Mouse (Mus musculus) large intestine, adult 2 months (tissue): ENCODE measurements around the gene Arhgap15. TPM values are rescaled to one million over a fixed set of nuclear protein-coding genes. Genes with fewer than 3 reads are reported as not detected.

Experiments used
- DNase-seq: peaks from one replicate; pipeline ENCODE4 v3.0.0-alpha.2; 2012; ENCODE audit warnings: low read depth, low spot score
- WGBS: fragments of 180-500 bp; shearing (Covaris S2); methylation state at CpG from one replicate; pipeline ENCODE4 v1.1.7; 2018; 5-methylcytosine and 5-hydroxymethylcytosine counted together
- polyA plus RNA-seq: library from polyadenylated mRNA; depleted of rRNA; stranded (reverse); fragments of >200 nt; gene quantifications from 2 replicates; pipeline ENCODE4 v1.2.3, GENCODE M21; 2012

Gene Arhgap15
- polyA plus RNA-seq, 1 experiment: 0.76 TPM

DNA sequence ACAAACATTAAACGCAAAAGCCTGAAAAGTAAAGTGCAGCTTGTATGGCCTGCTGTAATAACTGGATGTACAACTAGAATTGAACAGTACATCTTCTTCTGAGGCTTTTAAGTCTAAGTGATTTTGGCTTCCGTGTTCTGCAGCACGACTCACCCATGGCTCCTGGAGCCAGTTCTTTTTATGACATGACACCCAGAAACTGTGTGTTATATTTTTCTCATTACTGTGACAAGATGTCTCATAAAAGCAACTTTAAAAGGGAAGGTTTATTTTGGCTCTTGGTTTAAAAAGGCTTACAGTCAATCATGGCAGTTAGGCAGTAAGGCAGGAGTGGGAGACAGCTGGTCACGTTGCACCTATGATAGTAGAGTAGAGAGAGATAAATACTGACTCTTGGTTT is 349.9 kb downstream of the Arhgap15 start:
- no peak for DNase-seq
- 67% methylated on average over 4 of the region's 4 CpGs for WGBS

DNA sequence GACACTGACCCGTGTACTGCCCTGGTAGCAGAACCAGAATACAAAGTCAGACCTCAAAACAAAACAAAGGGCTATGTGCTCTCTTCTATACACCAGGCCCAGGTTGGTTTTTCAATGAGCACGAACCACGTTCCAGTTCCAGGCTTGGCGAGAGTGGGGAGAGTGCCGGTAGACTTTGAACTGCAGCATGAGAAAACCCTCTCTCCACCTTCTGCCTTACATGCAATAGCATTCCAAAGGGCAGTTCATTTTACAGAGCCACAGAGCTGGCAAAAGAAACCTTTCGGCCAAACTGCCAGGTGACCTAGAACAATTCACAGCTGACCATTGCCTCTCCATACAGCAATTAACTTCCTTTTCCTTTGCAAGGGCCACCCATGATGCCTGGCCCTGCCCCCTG is 353.7 kb downstream of the Arhgap15 start:
- DNase-seq: no peak
- 79% methylated on average over 6 of the region's 6 CpGs for WGBS

DNA sequence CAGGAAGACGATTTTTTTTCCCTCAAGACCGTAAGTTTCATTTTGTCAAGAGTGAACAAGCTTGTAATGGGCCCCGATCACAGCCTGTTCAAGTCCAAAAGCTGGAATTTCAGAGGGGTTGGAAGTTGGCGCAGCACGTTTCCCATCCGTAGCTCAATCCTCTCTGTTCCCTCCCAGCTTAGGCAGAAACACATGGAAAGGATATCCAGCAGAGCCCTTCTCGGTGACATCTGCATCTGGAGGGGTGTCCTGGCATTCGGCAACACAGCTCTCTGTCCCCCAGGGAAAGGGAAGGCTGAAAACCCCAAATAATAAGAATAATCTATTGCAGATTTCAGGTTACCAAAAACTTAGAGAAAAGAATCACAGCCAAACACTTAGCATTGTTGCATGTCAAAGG is 354.7 kb downstream of the Arhgap15 start:
- DNase-seq: no peak
- 80% methylated on average over 8 of the region's 8 CpGs for WGBS

DNA sequence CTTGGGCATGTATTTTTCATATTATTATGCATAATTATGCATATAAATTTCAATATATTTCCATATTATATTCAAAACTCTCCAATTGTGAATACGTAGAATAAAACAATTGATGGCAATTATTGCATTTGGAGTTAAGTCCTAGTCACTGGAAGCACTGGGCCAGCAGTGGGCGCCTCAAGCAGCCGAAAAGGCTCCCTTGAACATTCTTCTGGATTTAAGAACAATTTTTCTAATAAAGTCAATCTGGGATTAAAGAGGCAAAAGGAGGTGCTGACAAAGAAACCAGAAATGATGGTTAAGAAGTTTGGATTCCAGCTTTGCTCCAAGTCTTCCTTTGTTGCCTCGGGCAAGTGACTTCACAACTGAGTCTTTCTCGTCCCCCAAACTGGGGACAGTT is 355.1 kb downstream of the Arhgap15 start:
- no peak for DNase-seq
- WGBS: 77% methylated on average over 5 of the region's 5 CpGs

DNA sequence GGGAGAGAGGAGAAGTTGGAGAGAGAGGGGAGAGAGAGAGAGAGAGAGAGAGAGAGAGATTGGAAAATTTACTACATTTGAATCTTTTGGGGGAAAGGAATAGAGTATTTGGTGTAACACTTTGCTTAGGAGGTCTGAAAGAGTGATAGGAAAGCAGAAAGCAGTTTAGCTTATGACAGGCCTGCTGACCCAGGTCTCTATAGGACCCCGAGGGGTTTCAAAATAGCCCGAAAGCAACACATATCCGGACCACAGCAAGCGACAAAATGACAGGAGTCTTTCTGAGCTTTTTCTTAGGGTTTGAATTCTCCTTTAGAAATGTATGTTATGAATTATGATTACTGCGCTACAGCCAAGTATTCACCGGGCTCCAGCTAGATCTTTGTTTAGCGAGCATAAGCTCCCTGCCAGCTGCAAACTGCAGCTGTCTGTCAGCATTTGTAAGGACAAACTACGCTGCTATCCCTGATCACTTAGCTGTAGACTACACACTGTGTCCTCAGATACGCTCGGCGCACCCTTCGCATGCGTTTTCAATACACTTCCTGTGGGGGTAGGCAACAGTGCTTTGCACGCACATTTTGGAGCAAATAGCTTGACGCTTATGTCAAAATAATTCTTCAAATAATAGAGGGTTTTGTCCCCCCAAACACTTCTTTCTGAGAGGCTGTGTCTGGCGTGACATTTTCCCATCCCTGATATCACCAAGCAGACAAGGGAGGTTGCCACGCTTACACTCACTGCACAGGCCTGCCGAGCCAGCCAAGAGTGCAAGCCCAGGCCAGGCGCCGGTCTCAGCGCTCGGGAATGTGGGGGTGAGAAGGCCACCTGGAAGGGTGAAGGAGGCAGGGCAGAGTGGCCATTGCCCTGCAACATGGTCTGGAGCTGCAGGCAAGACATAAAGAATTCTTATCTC is 355.9 kb downstream of the Arhgap15 start:
- 65% methylated on average over 22 of the region's 22 CpGs for WGBS
- DNase-seq: no peak

DNA sequence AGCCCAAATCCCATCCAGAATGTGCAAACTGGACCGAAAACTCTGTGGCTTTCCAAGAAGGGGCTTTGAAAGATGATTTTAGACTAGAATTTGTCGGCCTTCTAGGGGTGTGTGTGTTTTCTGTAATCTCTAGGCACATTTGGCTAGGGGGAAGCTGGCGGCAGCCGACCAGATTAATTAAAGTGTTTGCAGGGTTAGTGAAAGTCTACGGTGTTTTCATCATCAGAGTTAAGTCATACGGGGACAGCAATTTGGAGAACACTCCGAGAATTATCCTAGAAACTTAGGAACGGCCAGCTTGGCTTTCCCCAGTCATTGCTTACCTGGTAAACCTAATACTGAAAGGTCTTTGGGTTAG is 356.6 kb downstream of the Arhgap15 start:
- DNase-seq: no peak
- 74% methylated on average over 8 of the region's 8 CpGs for WGBS

DNA sequence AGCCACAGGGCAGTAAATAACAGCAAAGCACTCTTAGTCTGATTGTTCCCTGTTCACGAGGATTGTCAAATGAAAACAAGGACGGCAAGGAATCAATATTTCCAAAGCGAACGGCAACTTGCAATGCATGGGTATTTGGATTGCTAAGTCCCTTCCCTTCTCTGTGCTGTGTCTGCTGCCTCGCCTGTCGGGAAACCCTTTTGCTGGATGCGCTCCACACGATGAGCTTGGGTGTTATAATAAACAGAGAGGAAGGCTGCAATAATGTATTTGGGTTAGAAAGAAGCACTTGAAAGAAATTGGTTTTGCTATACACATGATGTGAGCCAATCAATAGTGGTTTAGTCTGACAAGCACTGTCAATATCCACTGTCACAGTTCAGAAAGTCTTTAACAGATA is 357.7 kb downstream of the Arhgap15 start:
- 68% methylated on average over 8 of the region's 8 CpGs for WGBS
- DNase-seq: no peak

DNA sequence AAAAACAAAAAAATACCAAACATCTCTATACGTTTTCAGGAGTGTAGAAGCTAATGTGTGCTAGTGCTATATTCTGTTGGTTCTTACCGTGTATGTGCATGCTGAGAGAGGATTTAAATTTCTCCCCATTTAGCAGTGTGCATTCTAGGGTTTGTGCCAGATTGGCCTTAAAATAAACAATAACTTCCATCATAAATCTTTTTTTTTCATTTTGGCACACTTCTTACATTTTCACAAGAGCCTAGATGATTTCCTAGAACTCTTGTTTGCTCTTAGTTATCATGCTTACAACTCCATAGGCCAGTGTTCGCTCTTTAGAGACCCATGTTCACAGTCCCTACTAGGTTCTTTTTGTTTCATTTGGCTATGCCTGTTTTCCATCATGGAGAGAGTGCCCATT is 362.7 kb downstream of the Arhgap15 start:
- no peak for DNase-seq
- 80% methylated on average over 3 of the region's 3 CpGs for WGBS

DNA sequence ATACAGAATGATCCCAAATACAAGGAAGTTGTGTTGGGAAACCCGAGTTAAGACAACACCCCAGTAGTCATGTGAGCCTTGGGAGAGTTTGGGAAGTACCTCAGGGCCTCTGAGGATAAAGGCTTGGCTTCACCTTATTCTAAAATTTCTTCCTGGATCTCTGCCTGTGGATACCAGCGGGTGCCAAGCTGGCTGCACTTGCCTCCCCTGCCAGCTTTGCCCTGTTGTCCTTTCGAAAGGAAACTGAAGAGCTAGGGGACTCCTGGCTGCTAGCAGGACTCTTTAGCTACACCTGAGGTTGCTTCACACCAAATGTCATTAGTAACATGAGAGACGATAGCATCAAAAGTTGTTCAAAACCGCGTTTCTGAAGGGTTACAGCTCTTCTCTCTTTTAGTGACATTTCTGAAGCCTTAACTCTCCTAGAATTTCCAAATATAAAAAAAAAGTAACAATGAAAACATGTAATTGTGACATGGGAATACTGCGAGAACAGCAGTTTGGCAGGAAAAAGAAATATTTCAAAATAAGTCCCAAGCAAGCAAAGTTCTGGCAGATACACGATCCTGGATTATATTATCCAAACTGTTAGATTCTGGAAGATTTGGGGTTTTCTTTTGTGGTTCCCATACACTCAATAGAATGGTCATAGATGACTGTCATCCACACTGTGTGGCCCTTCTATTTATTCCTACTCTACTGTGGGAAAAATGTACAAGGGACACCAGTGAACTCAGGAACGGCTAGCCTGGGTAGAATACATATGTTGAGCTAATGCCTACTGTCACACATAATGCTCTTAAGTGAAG is 364.6 kb downstream of the Arhgap15 start:
- no peak for DNase-seq
- WGBS: 71% methylated on average over 9 of the region's 9 CpGs

DNA sequence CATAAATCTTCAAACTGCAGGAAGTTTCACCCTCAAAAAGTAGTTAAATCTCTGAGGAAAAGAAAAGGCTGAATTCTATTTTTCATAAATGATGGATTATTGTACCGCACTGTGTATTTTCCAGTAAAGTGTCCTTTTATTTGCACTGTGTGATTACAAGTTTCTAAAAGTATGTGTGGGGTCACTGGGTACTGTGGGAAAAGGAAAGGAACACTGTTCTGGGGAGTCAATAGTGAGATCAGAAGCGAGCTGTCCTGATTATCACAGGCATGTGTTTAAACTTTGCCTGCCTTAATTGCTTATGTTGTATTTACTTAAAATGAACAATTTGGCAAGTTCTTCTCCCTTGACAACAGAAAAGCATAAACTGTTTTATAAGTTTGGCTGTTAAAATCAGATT is 365.7 kb downstream of the Arhgap15 start:
- WGBS: 29% methylated on average over 2 of the region's 2 CpGs
- no peak for DNase-seq

DNA sequence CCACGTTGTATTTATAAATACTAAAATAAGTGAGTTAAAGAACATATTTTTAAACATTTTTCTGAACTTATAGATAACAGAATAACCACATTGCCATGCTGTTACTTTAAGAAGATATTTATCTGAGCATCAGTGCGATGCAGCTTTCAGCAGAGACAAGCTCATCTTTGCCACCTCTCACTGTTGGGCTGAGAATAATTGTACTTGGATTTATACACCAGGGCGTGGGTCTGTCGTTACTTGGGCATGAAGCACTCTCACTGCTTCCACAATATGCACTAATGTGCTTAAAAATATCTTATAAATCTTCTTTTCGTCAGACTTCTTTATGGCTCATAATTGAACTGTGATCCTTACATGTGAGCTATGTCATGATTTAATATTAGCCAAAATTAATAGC is 372.5 kb downstream of the Arhgap15 start:
- WGBS: 77% methylated on average over 5 of the region's 5 CpGs

DNA sequence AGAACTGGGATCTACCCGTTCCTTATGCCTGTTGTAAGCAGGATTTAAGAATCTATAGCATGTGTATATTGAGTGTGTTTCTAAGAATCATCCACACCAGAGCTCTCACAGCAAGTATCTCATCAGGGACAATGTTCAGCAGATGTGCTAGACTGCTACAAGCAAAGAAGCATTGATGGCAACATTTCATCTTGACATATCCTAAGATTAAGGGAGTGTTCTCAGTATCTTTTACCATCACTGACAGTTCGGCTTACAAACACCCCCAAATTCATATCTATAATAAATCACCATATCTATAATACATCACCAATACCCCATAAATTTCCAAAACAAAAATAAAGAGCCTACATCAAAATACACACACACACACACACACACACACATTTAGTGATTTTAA is 374.6 kb downstream of the Arhgap15 start:
- DNase-seq: no peak
- 73% methylated on average over 2 of the region's 2 CpGs for WGBS

More for the DNA sequence above, 372.5 kb downstream of the Arhgap15 start:
- DNase-seq: no peak

DNA sequence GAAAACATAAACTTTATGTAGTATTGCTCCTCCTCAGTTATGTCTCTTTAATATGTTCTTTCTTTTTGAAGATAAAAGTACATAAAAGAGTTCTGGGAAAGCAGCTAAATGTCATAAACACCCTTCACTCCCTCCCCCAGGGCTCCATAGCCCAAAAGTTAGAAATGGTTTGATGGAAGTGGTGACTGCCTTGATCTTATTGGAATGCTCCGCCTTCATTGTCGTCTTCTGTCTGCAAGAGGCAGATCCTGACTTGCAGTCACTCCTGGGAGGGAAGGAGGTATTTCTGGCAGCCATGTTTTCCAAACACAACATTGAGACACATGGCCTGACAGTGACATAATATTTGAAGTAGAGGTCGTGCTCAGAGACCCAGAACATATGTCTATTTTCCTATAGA is 375.5 kb downstream of the Arhgap15 start:
- 62% methylated on average over 3 of the region's 3 CpGs for whole genome bisulfite sequencing
- no peak for DNase-seq

DNA sequence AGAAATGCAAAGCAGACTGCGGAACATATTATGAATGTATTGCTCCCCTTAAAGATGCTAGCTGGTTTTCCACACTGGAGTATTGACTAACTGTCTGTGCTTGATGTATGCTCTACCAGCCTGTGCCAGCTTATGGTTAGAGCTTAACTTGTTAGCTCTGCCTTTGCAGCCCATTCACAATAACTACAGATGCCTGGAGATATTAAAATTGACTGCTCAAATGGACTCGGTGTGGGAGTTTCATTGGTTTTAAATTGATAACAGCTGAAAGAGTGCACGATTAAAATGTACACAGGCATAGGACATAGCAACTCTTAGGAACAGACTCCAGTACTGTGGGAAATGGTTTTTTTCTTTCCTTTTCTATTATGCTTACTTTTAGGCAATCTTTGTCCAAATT is 376.1 kb downstream of the Arhgap15 start:
- DNase-seq: no peak
- WGBS: 85% methylated on average over 3 of the region's 3 CpGs

DNA sequence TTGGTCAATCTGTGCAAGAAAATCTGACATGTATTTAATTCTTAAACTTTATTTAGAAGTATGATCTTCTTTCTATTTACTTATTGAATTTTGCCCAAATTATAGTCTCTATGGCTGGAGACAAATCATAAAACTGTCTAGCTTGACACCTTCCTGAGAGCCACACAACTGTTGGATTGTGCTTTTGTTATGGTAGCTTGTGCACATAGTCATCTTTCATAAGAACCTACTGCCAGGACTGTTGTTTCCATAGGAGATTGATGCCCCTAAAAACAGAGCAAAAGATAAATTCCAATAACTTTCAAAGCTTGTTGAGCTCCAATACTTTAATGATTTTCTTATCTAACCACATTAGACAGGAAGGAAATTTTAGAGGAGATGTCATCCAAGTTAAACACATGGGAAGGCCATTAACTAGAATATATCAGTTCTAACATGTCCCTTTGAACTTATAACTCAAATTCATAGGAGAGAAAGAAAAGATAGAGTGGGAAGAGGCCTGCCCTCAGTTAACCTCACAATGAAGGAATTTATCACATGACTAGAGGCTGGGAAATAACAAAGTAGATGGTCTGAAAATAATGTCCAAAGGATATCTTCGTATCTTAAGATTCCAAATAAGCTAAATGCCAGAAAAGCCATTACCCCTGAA is 377.5 kb downstream of the Arhgap15 start:
- DNase-seq: no peak
- WGBS: 76% methylated on average over 1 of the region's 1 CpGs

DNA sequence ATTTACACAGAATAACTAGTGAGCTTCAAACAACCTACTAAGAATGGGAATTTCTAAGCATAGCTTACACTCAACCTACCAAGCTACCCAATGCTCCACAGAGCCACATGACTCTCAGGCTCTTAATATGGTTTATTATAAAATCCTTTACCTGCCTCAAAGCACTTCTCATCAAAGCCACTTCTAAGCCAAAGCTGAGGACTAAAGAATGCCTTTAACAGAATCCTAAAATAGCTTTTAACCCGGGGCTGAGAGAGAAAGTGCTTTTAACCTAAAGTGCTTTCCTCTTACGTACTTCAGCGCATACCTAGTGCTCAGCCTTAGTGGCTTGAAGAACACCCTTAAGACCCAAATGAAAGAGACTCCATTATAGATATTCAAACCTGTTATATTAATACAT is 380.9 kb downstream of the Arhgap15 start:
- WGBS: 80% methylated on average over 3 of the region's 3 CpGs
- no peak for DNase-seq

DNA sequence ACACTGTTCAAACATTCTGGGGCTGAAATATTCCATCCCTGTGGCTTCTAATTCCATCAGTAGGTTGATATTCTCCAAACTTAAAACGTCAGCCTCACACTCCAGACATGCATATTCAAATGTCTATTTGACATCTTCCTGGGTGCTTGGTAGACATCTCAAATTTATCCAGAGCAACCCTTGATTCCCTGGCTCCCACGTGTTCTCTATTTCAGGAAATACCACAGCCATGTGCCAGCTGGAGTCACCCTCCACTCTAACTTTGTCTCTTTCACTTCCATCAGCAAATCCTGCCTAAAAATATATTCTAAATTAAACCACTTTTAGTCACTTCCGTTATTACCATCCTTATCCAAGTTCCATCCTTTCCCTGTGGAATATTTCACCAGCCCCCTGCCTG is 382.6 kb downstream of the Arhgap15 start:
- WGBS: 65% methylated on average over 3 of the region's 3 CpGs
- no peak for DNase-seq

DNA sequence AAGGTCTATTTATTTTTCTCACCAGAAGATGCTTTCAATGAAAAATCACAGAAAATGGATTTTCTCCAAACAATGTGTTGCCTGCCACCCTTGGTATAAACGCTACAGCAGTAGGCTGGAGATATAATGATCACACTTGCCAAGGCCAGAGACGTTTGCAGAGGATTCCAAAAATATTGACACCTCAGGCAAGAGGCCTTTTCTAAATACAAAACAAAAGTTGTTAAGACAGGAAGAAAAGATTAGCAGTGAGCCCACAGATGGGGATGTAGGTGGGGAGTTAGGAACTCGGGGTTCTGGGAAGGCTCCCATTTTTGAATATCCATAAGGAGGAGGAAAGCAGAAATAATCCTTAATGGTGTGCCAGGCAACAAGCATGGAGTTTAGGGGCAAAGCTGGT is 386.2 kb downstream of the Arhgap15 start:
- DNase-seq: no peak
- WGBS: 56% methylated on average over 3 of the region's 3 CpGs

DNA sequence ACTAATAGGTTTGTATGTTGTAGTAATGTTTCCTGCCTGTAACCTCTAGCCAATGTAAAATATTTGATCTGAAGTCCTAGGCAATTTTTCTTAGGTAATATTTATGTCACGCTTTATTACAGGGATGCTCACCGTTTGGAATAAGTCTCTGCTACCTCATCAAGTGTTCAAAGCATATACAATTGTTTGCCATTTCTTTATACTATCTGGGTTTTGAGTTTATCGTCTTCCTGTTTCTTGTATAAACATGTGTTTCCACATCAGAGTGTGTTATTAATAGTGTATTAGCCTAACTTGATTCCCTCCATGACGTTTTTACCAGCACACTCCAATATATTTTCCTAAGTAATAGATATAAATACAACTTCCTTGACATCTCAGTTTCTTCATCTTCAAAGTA is 391.8 kb downstream of the Arhgap15 start:
- DNase-seq: no peak
- WGBS: 75% methylated on average over 4 of the region's 4 CpGs

DNA sequence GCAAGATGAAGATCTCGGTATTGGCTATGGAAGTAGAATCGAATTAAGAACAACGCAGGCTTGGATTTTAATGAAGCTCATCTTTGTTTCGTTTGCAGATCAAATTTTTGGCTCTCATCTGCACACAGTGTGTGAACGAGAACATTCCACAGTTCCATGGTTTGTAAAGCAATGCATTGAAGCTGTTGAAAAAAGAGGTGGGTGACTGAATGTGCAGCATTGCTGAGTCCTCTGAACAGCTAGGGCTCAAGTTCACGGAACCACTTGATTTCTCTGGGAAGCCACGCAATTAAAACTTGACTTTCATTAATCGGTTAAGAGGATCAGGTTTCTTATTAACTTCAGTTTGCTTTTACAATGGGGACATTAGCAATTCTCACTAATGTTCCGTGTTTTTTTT is 393.5 kb downstream of the Arhgap15 start:
- 82% methylated on average over 9 of the region's 9 CpGs for WGBS
- no peak for DNase-seq

DNA sequence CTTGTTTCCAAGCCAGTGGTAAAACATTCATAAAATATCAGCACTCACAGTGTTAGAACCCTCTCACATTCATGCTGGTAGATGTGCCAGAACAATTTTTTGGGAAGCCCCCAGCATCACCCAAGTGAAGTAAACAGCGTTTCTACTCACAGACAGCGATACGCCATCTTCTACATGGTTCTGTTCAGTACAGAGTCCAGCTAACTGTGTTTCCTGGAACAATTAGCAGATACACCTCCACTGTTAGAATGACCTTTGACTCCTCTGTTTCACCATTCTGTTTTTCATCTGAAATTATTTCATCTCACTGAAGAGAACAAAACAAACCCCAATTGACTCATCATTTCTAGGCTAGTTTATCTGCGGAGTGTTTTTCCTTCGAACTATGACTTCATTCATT is 394.0 kb downstream of the Arhgap15 start:
- DNase-seq: no peak
- WGBS: 86% methylated on average over 5 of the region's 5 CpGs
